Mouse (Mus musculus): ENCODE data around the gene Plekha6.

DNA sequence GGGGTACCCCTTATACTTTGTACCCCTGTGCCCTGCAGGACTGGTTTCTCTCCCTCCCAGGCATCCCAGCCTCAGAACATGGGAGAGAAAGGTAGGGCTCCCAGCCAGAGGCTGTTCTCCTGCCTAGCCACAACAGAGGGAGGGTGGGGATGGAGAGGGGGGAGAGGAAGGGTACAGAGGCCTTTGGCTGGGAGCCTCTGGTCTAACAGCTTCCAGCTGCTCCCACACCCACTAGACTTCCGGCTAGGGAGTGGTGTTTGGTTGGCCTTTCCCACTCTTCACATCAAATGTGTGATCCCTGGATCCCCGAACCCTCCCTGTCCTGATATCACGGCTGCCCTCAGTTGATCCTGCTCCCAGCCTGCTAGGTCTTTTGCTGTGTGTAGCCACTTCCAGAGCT is 76.9 kb downstream of the Plekha6 start:
- TF ChIP-seq POLR2A (IDR thresholded peaks at IDR 0.05; ENCODE audit: borderline replicate concordance, low read depth, low read length) (no peak), CTCF (IDR thresholded peaks at IDR 0.05; ENCODE audit: low read depth, low read length) (no peak)
